Mouse (Mus musculus) G1E-ER4 (cell line): ENCODE data around the gene Slc9a8. TPM values are rescaled to one million over a fixed set of nuclear protein-coding genes. Genes with fewer than 3 reads are reported as not detected.

Experiments
- GATA1 ChIP-seq: IDR thresholded peaks from one replicate; pipeline ENCODE4 v1.8.0; 2012; ENCODE audit warnings: low read length, inconsistent platforms
- polyA plus RNA-seq: library from polyadenylated mRNA; stranded (reverse); fragments of >175 nt; gene quantifications from 2 replicates; pipeline ENCODE4 v1.2.3, GENCODE M21; 2012

Slc9a8 gene
- polyA plus RNA-seq, 1 experiment = 6.3 TPM

- no peak for TF ChIP-seq GATA1
Observed at GRCm38 (mm10) chr2:167399646-167400045, 21.9 kb upstream of the Slc9a8 start.

- TF ChIP-seq GATA1 = no peak
Observed at GRCm38 (mm10) chr2:167403085-167403484, 18.4 kb upstream of the Slc9a8 start.

- no peak for TF ChIP-seq GATA1
Observed at GRCm38 (mm10) chr2:167405101-167405880, 16.2 kb upstream of the Slc9a8 start.

- TF ChIP-seq GATA1 = no peak
Observed at GRCm38 (mm10) chr2:167407296-167407929, 14.1 kb upstream of the Slc9a8 start.

- no peak for TF ChIP-seq GATA1
Observed at GRCm38 (mm10) chr2:167414461-167414860, 7.1 kb upstream of the Slc9a8 start.

GRCm38 (mm10) chr2:167415970-167416563 is 5.4 kb upstream of the Slc9a8 start:
- no peak for TF ChIP-seq GATA1

GRCm38 (mm10) chr2:167417048-167417447 is 4.5 kb upstream of the Slc9a8 start:
- no peak for TF ChIP-seq GATA1

GRCm38 (mm10) chr2:167417694-167418093 is 3.8 kb upstream of the Slc9a8 start:
- TF ChIP-seq GATA1 = no peak

GRCm38 (mm10) chr2:167419204-167419603 is 2.3 kb upstream of the Slc9a8 start:
- no peak for TF ChIP-seq GATA1

GRCm38 (mm10) chr2:167420811-167421241 is 686 bp upstream of the Slc9a8 start:
- no peak for TF ChIP-seq GATA1

GRCm38 (mm10) chr2:167422150-167422470 is 598 bp downstream of the Slc9a8 start:
- no peak for TF ChIP-seq GATA1

- TF ChIP-seq GATA1 = no peak
Observed at GRCm38 (mm10) chr2:167423031-167423611, 1.6 kb downstream of the Slc9a8 start.

- no peak for TF ChIP-seq GATA1
Observed at GRCm38 (mm10) chr2:167424040-167424439, 2.5 kb downstream of the Slc9a8 start.

GRCm38 (mm10) chr2:167424516-167424915 is 3.0 kb downstream of the Slc9a8 start:
- TF ChIP-seq GATA1 = no peak

GRCm38 (mm10) chr2:167425407-167425806 is 3.9 kb downstream of the Slc9a8 start:
- TF ChIP-seq GATA1 = no peak

- TF ChIP-seq GATA1 = no peak
Observed at GRCm38 (mm10) chr2:167429596-167429995, 8.1 kb downstream of the Slc9a8 start.
